ENCODE assay signal across 16 mouse cellular contexts in the genomic region with DNA sequence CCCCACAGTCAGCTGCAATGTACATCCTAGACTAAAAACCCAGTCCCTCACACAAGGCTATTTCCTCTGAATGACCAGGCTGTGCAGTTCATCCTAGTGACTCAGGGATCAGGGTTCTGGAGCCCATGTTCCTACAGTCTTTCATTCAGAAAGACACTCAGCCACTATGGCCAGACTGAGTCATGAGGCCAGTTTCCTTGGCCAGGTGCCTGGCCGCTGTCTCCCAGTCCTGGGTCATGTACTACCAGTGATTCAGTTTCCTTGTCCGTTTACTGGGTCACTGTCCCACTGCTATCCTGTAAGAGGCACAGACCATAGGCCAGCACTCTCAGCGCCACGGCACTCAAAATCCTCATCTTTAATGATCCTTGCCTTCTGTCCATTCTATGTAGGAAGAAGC. TPM values are rescaled to one million over a fixed set of nuclear protein-coding genes. Genes with fewer than 3 reads are reported as not detected.
DNase-seq lines count a peak whose midpoint lies in the region; ATAC-seq and TF ChIP-seq lines count a peak whose summit lies in the region.
"Had no signal": no experiment of that assay in that cellular context is flagged by ENCODE, and none has a peak within 500 bp of the region (broad histone marks: within the 10 kb centered on the region; RNA-seq: fewer than 3 reads in every experiment).

No protein-coding gene starts in this region.

- 78% methylated on average over 4 of the region's 4 CpGs for WGBS in kidney, embryonic 14.5 days
- 92% methylated on average over 4 of the region's 4 CpGs for WGBS in forebrain, embryonic 16.5 days

- intact Hi-C loops in heart, postnatal 14 days (cut with DNase I): no loop called here

- H3K4me2 ChIP-seq in kidney, embryonic 14.5 days (replicated peaks; ENCODE audit: low read depth, low read length): no peak overlapping the region
- no peak overlapping the region for H3K4me2 ChIP-seq in forebrain, embryonic 16.5 days (ENCODE audit: low read length)
- H3K4me2 ChIP-seq: embryonic facial prominence, embryonic 12.5 days; forebrain, embryonic 13.5 days had no signal

- TF ChIP-seq CTCF in Patski (IDR thresholded peaks at IDR 0.05): no peak

- POLR2A ChIA-PET in Patski (lab: Charles Lee): no interaction called here

- H3K27ac ChIP-seq in kidney, embryonic 14.5 days (ENCODE audit: low read depth, low read length): no peak overlapping the region
- H3K27ac ChIP-seq in forebrain, embryonic 16.5 days (ENCODE audit: low read length): no peak overlapping the region
- H3K27ac ChIP-seq: embryonic facial prominence, embryonic 12.5 days; forebrain, embryonic 13.5 days; liver, embryonic 14.5 days had no signal

- peak; percentile 24 to 41 for DNase-seq in kidney, postnatal 4 days
- DNase-seq in Patski (ENCODE audit: low read depth, low spot score): peak; percentile 84
- DNase-seq in adrenal gland, postnatal 14 days: peak; percentile 89
- DNase-seq in heart, postnatal 14 days: peak; percentile 54 to 57
- DNase-seq in cerebellum, adult 11-12 months: no peak
- DNase-seq: cerebellum, adult 9-10 months; retina, postnatal 1 day; thymus, postnatal 25 days had no signal

- no peak overlapping the region for H3K9ac ChIP-seq in kidney, embryonic 14.5 days (ENCODE audit: low read depth, low read length)
- H3K9ac ChIP-seq in forebrain, embryonic 16.5 days (replicated peaks; ENCODE audit: low read depth, low read length): no peak overlapping the region
- H3K9ac ChIP-seq: embryonic facial prominence, embryonic 12.5 days; forebrain, embryonic 13.5 days; liver, embryonic 14.5 days had no signal

- ATAC-seq in kidney, embryonic 14.5 days (ENCODE audit: low FRiP score, low TSS enrichment): no peak
- ATAC-seq in Patski: peak; percentile 80
- ATAC-seq in forebrain, embryonic 16.5 days: no peak
- ATAC-seq: forebrain, embryonic 13.5 days had no signal

- in situ Hi-C loops in Patski (cut with MboI; ENCODE audit: low pct_unique_long_range_greater_than_20kb): no loop called here

- no peaks in the 10 kb centered on the region for H3K36me3 ChIP-seq in kidney, embryonic 14.5 days (ENCODE audit: control insufficient read depth, insufficient read depth, low read length)
- H3K36me3 ChIP-seq in forebrain, embryonic 16.5 days (ENCODE audit: control insufficient read depth, insufficient read depth): no peaks in the 10 kb centered on the region
- H3K36me3 ChIP-seq: embryonic facial prominence, embryonic 12.5 days had no signal

- no peaks in the 10 kb centered on the region for H3K4me1 ChIP-seq in kidney, embryonic 14.5 days (ENCODE audit: control insufficient read depth, insufficient read depth, low read length)
- H3K4me1 ChIP-seq in forebrain, embryonic 16.5 days (replicated peaks; ENCODE audit: control insufficient read depth, insufficient read depth, low read length): no peaks in the 10 kb centered on the region
- H3K4me1 ChIP-seq: megakaryocyte, embryonic 14.5 days had no signal

- H3K27me3 ChIP-seq in kidney, embryonic 14.5 days (ENCODE audit: control insufficient read depth, insufficient read depth, low read length): no peaks in the 10 kb centered on the region
- no peaks in the 10 kb centered on the region for H3K27me3 ChIP-seq in Patski
- no peaks in the 10 kb centered on the region for H3K27me3 ChIP-seq in forebrain, embryonic 16.5 days (replicated peaks; ENCODE audit: control insufficient read depth, insufficient read depth, low read length)
- H3K27me3 ChIP-seq: embryonic facial prominence, embryonic 12.5 days; forebrain, embryonic 13.5 days had no signal

- H3K9me3 ChIP-seq in kidney, embryonic 14.5 days (ENCODE audit: control insufficient read depth, low read length): no peaks in the 10 kb centered on the region
- H3K9me3 ChIP-seq in forebrain, embryonic 16.5 days (ENCODE audit: control insufficient read depth, low read length): no peaks in the 10 kb centered on the region
- H3K9me3 ChIP-seq: embryonic facial prominence, embryonic 12.5 days; forebrain, embryonic 13.5 days; megakaryocyte, embryonic 14.5 days had no signal

- no peak overlapping the region for H3K4me3 ChIP-seq in kidney, embryonic 14.5 days (ENCODE audit: low read length)
- no peak overlapping the region for H3K4me3 ChIP-seq in forebrain, embryonic 16.5 days (replicated peaks; ENCODE audit: low read length)
- H3K4me3 ChIP-seq: embryonic facial prominence, embryonic 12.5 days; forebrain, embryonic 13.5 days; megakaryocyte, embryonic 14.5 days had no signal

- CTCF ChIA-PET in Patski (lab: Charles Lee): no interaction called here

RNA-seq across cellular contexts. Expression of gene Psapl1, which starts 15.5 kb away (rescaled TPM):
- polyA plus RNA-seq in kidney, embryonic 14.5 days (2014; fragmentation: Nextera tagmentation; extraction: Ambion mirVana): 0.11 TPM in 2 replicates
- polyA plus RNA-seq in Patski (2021): not detected
- total RNA-seq in adrenal gland, postnatal 14 days (2021): not detected in 2 replicates
- total RNA-seq in heart, postnatal 14 days (2021): not detected
- polyA plus RNA-seq in forebrain, embryonic 16.5 days (2015; fragmentation: Nextera tagmentation; extraction: Ambion mirVana): 0.08 TPM in 1 of 2 replicates, not detected in the other
- total RNA-seq: ES-E14; left cerebral cortex, postnatal 25 days had no signal
- polyA plus RNA-seq: liver, embryonic 14.5 days had no signal
